Mouse (Mus musculus): ENCODE measurements around the gene Ncf1. TPM values are rescaled to one million over a fixed set of nuclear protein-coding genes. Genes with fewer than 3 reads are reported as not detected.
A peak's percentile ranks its signal among the peaks of the same experiment; 100 is the strongest.

Gene Ncf1
- polyA plus RNA-seq, 1 experiment from 2014 or later = 26.0 TPM

GRCm38 (mm10) chr5:134214021-134214806 is 15.2 kb downstream of the Ncf1 start:
- Histone ChIP-seq H3K27me3 (ENCODE audit: insufficient read depth, low read length) (no peaks in the 10 kb centered on the region), H3K9me3 (ENCODE audit: low read length) (no peaks in the 10 kb centered on the region; the same call in 1 of the 2 replicates), H3K36me3 (replicated peaks; ENCODE audit: insufficient read depth, low read length) (no peaks in the 10 kb centered on the region; the same call in 1 of the 2 replicates), H3K4me1 (ENCODE audit: insufficient read depth) (0 out of 2 replicates have a peak, but pooled peaks cover 8% of the 10 kb centered on the region), H3K4me3 (ENCODE audit: low read depth, low read length) (no peak overlapping the region), H3K27ac (ENCODE audit: low read depth) (peak overlapping the region; percentile 63), H3K4me2 (ENCODE audit: low read depth, low read length) (no peak overlapping the region), H3K9ac (replicated peaks) (no peak overlapping the region)
- DNase-seq = peak; percentile 59
- TF ChIP-seq EP300 (IDR thresholded peaks at IDR 0.05; ENCODE audit: low read depth) (0 out of 2 replicates have a peak, but pooled peaks have one; percentile 11), CTCF (IDR thresholded peaks at IDR 0.05; ENCODE audit: low read depth) (no peak)
- 41% methylated on average over 12 of the region's 12 CpGs for WGBS (ENCODE audit: insufficient replicate concordance)
- peak; percentile 58 for ATAC-seq

- Histone ChIP-seq H3K27me3 (ENCODE audit: insufficient read depth, low read length) (no peaks in the 10 kb centered on the region), H3K4me1 (ENCODE audit: insufficient read depth) (0 out of 2 replicates have a peak, but pooled peaks cover 8% of the 10 kb centered on the region), H3K9ac (replicated peaks) (no peak overlapping the region), H3K9me3 (ENCODE audit: low read length) (no peaks in the 10 kb centered on the region), H3K36me3 (replicated peaks; ENCODE audit: insufficient read depth, low read length) (no peaks in the 10 kb centered on the region), H3K27ac (ENCODE audit: low read depth) (peak overlapping the region; percentile 60), H3K4me2 (ENCODE audit: low read depth, low read length) (peak overlapping the region; percentile 13; the same call in 1 of the 2 replicates), H3K4me3 (ENCODE audit: low read depth, low read length) (no peak overlapping the region)
- TF ChIP-seq CTCF (IDR thresholded peaks at IDR 0.05; ENCODE audit: low read depth) (no peak), EP300 (IDR thresholded peaks at IDR 0.05; ENCODE audit: low read depth) (no peak)
- DNase-seq (peak; percentile 52), ATAC-seq (peak; percentile 80)
- WGBS (ENCODE audit: insufficient replicate concordance) = 37% methylated on average over 11 of the region's 11 CpGs
Observed at GRCm38 (mm10) chr5:134209931-134210554, 19.4 kb downstream of the Ncf1 start.

- H3K27me3 ChIP-seq (ENCODE audit: insufficient read depth, low read length) = no peaks in the 10 kb centered on the region
- ATAC-seq (no peak), DNase-seq (no peak)
- TF ChIP-seq CTCF (IDR thresholded peaks at IDR 0.05; ENCODE audit: low read depth) = no peak
- TF ChIP-seq EP300 (IDR thresholded peaks at IDR 0.05; ENCODE audit: low read depth) = no peak
- H3K4me3 ChIP-seq (ENCODE audit: low read depth, low read length) = no peak overlapping the region
- H3K9ac ChIP-seq (replicated peaks) = no peak overlapping the region
- 0 out of 2 replicates have a peak, but pooled peaks cover 4% of the 10 kb centered on the region for H3K4me1 ChIP-seq (ENCODE audit: insufficient read depth)
- 42% methylated on average over 10 of the region's 10 CpGs for WGBS (ENCODE audit: insufficient replicate concordance)
- no peak overlapping the region for H3K27ac ChIP-seq (ENCODE audit: low read depth)
- no peaks in the 10 kb centered on the region for H3K9me3 ChIP-seq (ENCODE audit: low read length)
- H3K36me3 ChIP-seq (replicated peaks; ENCODE audit: insufficient read depth, low read length) = no peaks in the 10 kb centered on the region
- H3K4me2 ChIP-seq (ENCODE audit: low read depth, low read length) = no peak overlapping the region
Observed at GRCm38 (mm10) chr5:134206721-134207120, 22.7 kb downstream of the Ncf1 start.

GRCm38 (mm10) chr5:134193664-134194063 is 35.8 kb downstream of the Ncf1 start:
- no peak overlapping the region for H3K4me2 ChIP-seq (ENCODE audit: low read depth, low read length)
- H3K4me3 ChIP-seq (ENCODE audit: low read depth, low read length) = no peak overlapping the region
- H3K27me3 ChIP-seq (ENCODE audit: insufficient read depth, low read length) = no peaks in the 10 kb centered on the region
- TF ChIP-seq CTCF (IDR thresholded peaks at IDR 0.05; ENCODE audit: low read depth) (no peak), EP300 (IDR thresholded peaks at IDR 0.05; ENCODE audit: low read depth) (no peak)
- H3K9ac ChIP-seq (replicated peaks) = no peak overlapping the region
- no peaks in the 10 kb centered on the region for H3K9me3 ChIP-seq (ENCODE audit: low read length)
- 82% methylated on average over 8 of the region's 8 CpGs for WGBS (ENCODE audit: insufficient replicate concordance)
- peaks cover 13% of the 10 kb centered on the region; the same call in 1 of the 2 replicates for H3K36me3 ChIP-seq (replicated peaks; ENCODE audit: insufficient read depth, low read length)
- no peaks in the 10 kb centered on the region for H3K4me1 ChIP-seq (ENCODE audit: insufficient read depth)
- H3K27ac ChIP-seq (ENCODE audit: low read depth) = no peak overlapping the region
- ATAC-seq (no peak), DNase-seq (no peak)

DNA sequence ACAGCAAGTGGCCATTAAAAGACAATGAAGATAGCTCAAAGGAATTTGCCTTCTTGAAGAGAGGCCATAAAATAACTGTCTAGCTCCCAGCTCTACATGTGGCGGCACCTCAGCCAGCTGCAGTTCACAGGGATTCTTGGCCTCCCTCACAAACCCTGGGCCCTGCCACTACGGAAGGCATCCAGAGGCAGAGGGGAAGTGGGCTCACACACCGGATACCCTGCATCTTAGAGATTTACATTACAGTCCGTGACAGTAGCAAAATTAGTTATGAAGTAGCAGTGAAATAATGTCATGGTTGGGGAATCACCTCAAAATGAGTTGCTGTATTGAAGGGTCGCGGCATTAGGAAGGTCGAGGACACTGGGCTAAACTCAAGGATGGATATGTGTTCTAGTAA is 40.9 kb downstream of the Ncf1 start:
- ATAC-seq = no peak
- H3K36me3 ChIP-seq (replicated peaks; ENCODE audit: insufficient read depth, low read length) = 0 out of 2 replicates have a peak, but pooled peaks cover 2% of the 10 kb centered on the region
- no peaks in the 10 kb centered on the region for H3K9me3 ChIP-seq (ENCODE audit: low read length)
- no peak for TF ChIP-seq CTCF (IDR thresholded peaks at IDR 0.05; ENCODE audit: low read depth)
- no peak for TF ChIP-seq EP300 (IDR thresholded peaks at IDR 0.05; ENCODE audit: low read depth)
- no peaks in the 10 kb centered on the region for H3K27me3 ChIP-seq (ENCODE audit: insufficient read depth, low read length)
- 51% methylated on average over 7 of the region's 7 CpGs for WGBS (ENCODE audit: insufficient replicate concordance)
- DNase-seq = no peak
- no peak overlapping the region for H3K4me3 ChIP-seq (ENCODE audit: low read depth, low read length)
- H3K27ac ChIP-seq (ENCODE audit: low read depth) = no peak overlapping the region
- H3K9ac ChIP-seq (replicated peaks) = no peak overlapping the region
- H3K4me1 ChIP-seq (ENCODE audit: insufficient read depth) = peaks cover 4% of the 10 kb centered on the region; the same call in 1 of the 2 replicates
- no peak overlapping the region for H3K4me2 ChIP-seq (ENCODE audit: low read depth, low read length)

Measured in liver, postnatal 0 days (tissue).